Mouse (Mus musculus) embryonic facial prominence, embryonic 12.5 days (tissue): ENCODE measurements around the gene Bicc1. TPM values are rescaled to one million over a fixed set of nuclear protein-coding genes. Genes with fewer than 3 reads are reported as not detected.

Source experiments
- ATAC-seq: fragments of 200-750 bp; cut with Nextera tagmentation; 2 replicates; pipeline ENCODE4 v1.8.0; 2017; ENCODE audit not compliant: insufficient number of reproducible peaks, insufficient read depth, low FRiP score, low TSS enrichment
- H3K27ac ChIP-seq: fragments of 300-500 bp; sonication (generic); 2 replicates; pipeline ENCODE4 v1.5.1; 2016; ENCODE audit warnings: mild to moderate bottlenecking
- H3K27me3 ChIP-seq: fragments of 300-500 bp; sonication (generic); 2 replicates; pipeline ENCODE4 v1.6.1; 2016; ENCODE audit warnings: mild to moderate bottlenecking, moderate library complexity
- H3K36me3 ChIP-seq: fragments of 300-500 bp; sonication (generic); 2 replicates; pipeline ENCODE4 v1.6.1; 2016; ENCODE audit warnings: mild to moderate bottlenecking
- H3K4me1 ChIP-seq: fragments of 300-500 bp; sonication (generic); 2 replicates; pipeline ENCODE4 v1.6.1; 2016
- H3K4me2 ChIP-seq: fragments of 300-500 bp; sonication (generic); replicated peaks from 2 replicates; pipeline ENCODE4 v1.6.1; 2016; ENCODE audit warnings: mild to moderate bottlenecking, moderate library complexity
- H3K4me3 ChIP-seq: fragments of 300-500 bp; sonication (generic); 2 replicates; pipeline ENCODE4 v1.5.1; 2016; ENCODE audit warnings: mild to moderate bottlenecking
- H3K9ac ChIP-seq: fragments of 300-500 bp; sonication (generic); 2 replicates; pipeline ENCODE4 v1.6.1; 2016; ENCODE audit warnings: mild to moderate bottlenecking, moderate library complexity
- H3K9me3 ChIP-seq: fragments of 300-500 bp; sonication (generic); 2 replicates; pipeline ENCODE4 v1.6.1; 2016; ENCODE audit warnings: mild to moderate bottlenecking, moderate library complexity
- WGBS: fragments of 180-500 bp; shearing (Covaris S2); methylation state at CpG from one replicate; pipeline ENCODE4 v1.1.7; 2016; 5-methylcytosine and 5-hydroxymethylcytosine counted together
- polyA plus RNA-seq: library from polyadenylated mRNA; unstranded; fragments of >200 nt; fragmentation: Nextera tagmentation; extraction: Ambion mirVana; gene quantifications from 2 replicates; pipeline ENCODE4 v1.2.1, GENCODE M21; 2016

Gene Bicc1
- polyA plus RNA-seq, 1 experiment from 2014 or later, result 24.2 TPM

- ATAC-seq, result no peak
- Histone ChIP-seq H3K4me1 (no peaks in the 10 kb centered on the region), H3K36me3 (no peaks in the 10 kb centered on the region), H3K9ac (no peak overlapping the region), H3K4me3 (no peak overlapping the region), H3K4me2 (no peak overlapping the region), H3K27ac (no peak overlapping the region), H3K27me3 (no peaks in the 10 kb centered on the region), H3K9me3 (no peaks in the 10 kb centered on the region)
- 83% methylated on average over 8 of the region's 8 CpGs for WGBS
Observed at GRCm38 (mm10) chr10:70895891-70896290, 263.6 kb downstream of the Bicc1 start.

DNA sequence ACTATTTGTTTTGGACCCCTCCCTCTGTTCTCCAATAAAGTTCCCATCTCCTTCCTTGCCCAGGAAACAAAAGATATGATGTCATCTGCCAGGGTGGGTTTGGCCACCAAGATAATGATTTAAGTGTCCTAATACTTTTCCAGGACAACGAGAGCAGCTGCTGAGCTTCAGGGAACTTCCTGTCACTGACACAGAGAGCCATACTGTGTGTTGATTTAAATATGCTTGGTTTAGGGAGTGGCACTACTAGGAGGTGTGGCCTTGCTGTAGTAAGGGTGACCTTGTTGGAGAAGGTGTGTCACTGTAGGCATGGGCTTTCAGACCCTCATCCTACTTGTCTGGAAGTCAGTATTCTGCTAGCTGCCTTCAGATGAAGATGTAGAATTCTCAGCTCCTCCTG, 281.5 kb downstream of the Bicc1 start:
- Histone ChIP-seq H3K27me3 (no peaks in the 10 kb centered on the region), H3K27ac (no peak overlapping the region), H3K4me2 (no peak overlapping the region), H3K36me3 (no peaks in the 10 kb centered on the region), H3K4me1 (0 out of 2 replicates have a peak, but pooled peaks cover 4% of the 10 kb centered on the region), H3K4me3 (no peak overlapping the region), H3K9ac (no peak overlapping the region), H3K9me3 (no peaks in the 10 kb centered on the region)
- ATAC-seq, result no peak
- 51% methylated on average over 1 of the region's 1 CpGs for WGBS

- Histone ChIP-seq H3K36me3 (no peaks in the 10 kb centered on the region), H3K4me3 (no peak overlapping the region), H3K27me3 (no peaks in the 10 kb centered on the region), H3K9ac (no peak overlapping the region), H3K9me3 (no peaks in the 10 kb centered on the region), H3K27ac (no peak overlapping the region), H3K4me1 (0 out of 2 replicates have a peak, but pooled peaks cover 4% of the 10 kb centered on the region), H3K4me2 (no peak overlapping the region)
- WGBS, result 56% methylated on average over 8 of the region's 8 CpGs
- no peak for ATAC-seq
Observed at GRCm38 (mm10) chr10:70877631-70878030, 281.9 kb downstream of the Bicc1 start.

DNA sequence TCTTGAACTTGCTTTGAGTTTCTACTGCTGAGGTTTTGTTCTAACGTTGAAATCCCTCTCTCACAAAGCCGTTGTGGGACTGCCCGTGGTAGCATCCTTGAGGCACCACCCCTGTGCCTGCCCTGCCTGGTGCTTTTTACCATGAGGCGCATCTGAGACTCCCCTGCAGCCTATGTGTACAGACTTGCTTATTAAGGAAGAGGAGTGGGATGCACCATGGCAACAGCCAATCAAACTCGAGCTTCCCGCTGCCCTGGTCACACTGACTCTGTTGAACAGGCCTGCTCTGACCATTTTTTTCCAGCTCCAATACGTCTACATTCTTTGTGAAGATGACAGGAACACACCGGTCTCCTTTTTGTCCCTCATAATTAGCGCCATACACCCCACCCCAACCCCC, 283.0 kb downstream of the Bicc1 start:
- no peak for ATAC-seq

GRCm38 (mm10) chr10:70876119-70876518, 283.4 kb downstream of the Bicc1 start:
- H3K4me3 ChIP-seq, result no peak overlapping the region
- H3K9me3 ChIP-seq, result no peaks in the 10 kb centered on the region
- WGBS, result 70% methylated on average over 8 of the region's 8 CpGs
- ATAC-seq, result no peak
- no peaks in the 10 kb centered on the region for H3K27me3 ChIP-seq
- H3K27ac ChIP-seq, result no peak overlapping the region
- H3K36me3 ChIP-seq, result no peaks in the 10 kb centered on the region
- H3K9ac ChIP-seq, result no peak overlapping the region
- H3K4me1 ChIP-seq, result 0 out of 2 replicates have a peak, but pooled peaks cover 4% of the 10 kb centered on the region
- no peak overlapping the region for H3K4me2 ChIP-seq

More for the DNA sequence above, 283.0 kb downstream of the Bicc1 start:
- no peak overlapping the region for H3K27ac ChIP-seq
- no peak overlapping the region for H3K9ac ChIP-seq
- H3K4me3 ChIP-seq, result no peak overlapping the region
- H3K36me3 ChIP-seq, result no peaks in the 10 kb centered on the region
- WGBS, result 88% methylated on average over 9 of the region's 9 CpGs
- H3K27me3 ChIP-seq, result no peaks in the 10 kb centered on the region
- no peak overlapping the region for H3K4me2 ChIP-seq
- 0 out of 2 replicates have a peak, but pooled peaks cover 4% of the 10 kb centered on the region for H3K4me1 ChIP-seq
- H3K9me3 ChIP-seq, result no peaks in the 10 kb centered on the region

DNA sequence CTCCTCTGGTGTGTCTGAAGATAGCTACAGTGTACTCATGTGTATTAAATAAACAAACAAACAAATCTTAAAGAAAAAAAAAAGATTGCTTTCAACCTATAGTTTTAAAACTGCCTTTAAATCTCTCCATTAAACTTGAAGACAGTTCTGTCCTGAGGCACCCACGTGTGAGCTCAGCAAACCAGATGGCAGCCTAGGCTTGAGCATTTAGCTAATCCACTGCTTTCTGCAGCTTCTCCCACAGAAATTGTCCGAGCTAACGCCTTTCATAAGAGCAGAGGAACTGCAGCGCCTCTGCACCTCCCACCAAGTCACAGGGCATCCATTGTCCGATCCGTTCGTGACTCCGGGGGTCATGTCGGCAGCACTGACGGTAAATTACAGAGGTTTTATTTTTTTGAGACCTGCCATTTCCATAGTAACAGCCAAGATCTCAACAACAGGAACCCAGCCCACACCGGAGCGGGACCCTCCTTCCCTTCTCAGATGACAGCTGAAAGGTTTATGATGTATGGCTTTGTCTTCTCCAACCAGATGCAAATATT, 284.4 kb downstream of the Bicc1 start:
- Histone ChIP-seq H3K4me1 (0 out of 2 replicates have a peak, but pooled peaks cover 4% of the 10 kb centered on the region), H3K27me3 (no peaks in the 10 kb centered on the region), H3K4me3 (no peak overlapping the region), H3K9ac (no peak overlapping the region), H3K4me2 (no peak overlapping the region), H3K36me3 (no peaks in the 10 kb centered on the region), H3K27ac (no peak overlapping the region), H3K9me3 (no peaks in the 10 kb centered on the region)
- WGBS, result 34% methylated on average over 12 of the region's 12 CpGs
- ATAC-seq, result no peak

Other genes with a start within 250 kb of the Bicc1 start
- gene Tfam, start 78.6 kb upstream of the Bicc1 start, polyA plus RNA-seq, result 74.9 and 88.8 TPM in 2 replicates
- gene Ube2d1, start 125.6 kb upstream of the Bicc1 start, polyA plus RNA-seq, result 78.3 and 86.5 TPM in 2 replicates
- gene Cisd1, start 185.3 kb upstream of the Bicc1 start, polyA plus RNA-seq, result 99.5 and 102 TPM in 2 replicates
- 16.1 and 16.7 TPM in 2 replicates for gene Ipmk, start 188.1 kb upstream of the Bicc1 start, polyA plus RNA-seq